Mouse (Mus musculus) midbrain, embryonic 15.5 days (tissue): ENCODE measurements around the gene Alpl. TPM values are rescaled to one million over a fixed set of nuclear protein-coding genes. Genes with fewer than 3 reads are reported as not detected.

ENCODE experiments used
- ATAC-seq: fragments of 200-750 bp; cut with Nextera tagmentation; replicated peaks from 2 replicates; pipeline ENCODE4 v1.8.0; 2017; ENCODE audit warnings: moderate TSS enrichment
- H3K27ac ChIP-seq: fragments of 300-500 bp; sonication (generic); 2 replicates; pipeline ENCODE4 v1.5.1; 2015; ENCODE audit warnings: mild to moderate bottlenecking, inconsistent platforms
- H3K27me3 ChIP-seq: fragments of 300-500 bp; sonication (generic); replicated peaks from 2 replicates; pipeline ENCODE4 v1.6.1; 2015; ENCODE audit warnings: inconsistent platforms
- H3K36me3 ChIP-seq: fragments of 300-500 bp; sonication (generic); replicated peaks from 2 replicates; pipeline ENCODE4 v1.6.1; 2015; ENCODE audit warnings: inconsistent platforms
- H3K4me1 ChIP-seq: fragments of 300-500 bp; sonication (generic); 2 replicates; pipeline ENCODE4 v1.6.1; 2015; ENCODE audit warnings: inconsistent platforms
- H3K4me2 ChIP-seq: fragments of 300-500 bp; sonication (generic); 2 replicates; pipeline ENCODE4 v1.6.1; 2015; ENCODE audit warnings: inconsistent platforms, mild to moderate bottlenecking, moderate library complexity
- H3K4me3 ChIP-seq: fragments of 300-500 bp; sonication (generic); 2 replicates; pipeline ENCODE4 v1.5.1; 2015; ENCODE audit warnings: mild to moderate bottlenecking, inconsistent platforms
- H3K9ac ChIP-seq: fragments of 300-500 bp; sonication (generic); 2 replicates; pipeline ENCODE4 v1.6.1; 2015; ENCODE audit warnings: mild to moderate bottlenecking, inconsistent platforms
- H3K9me3 ChIP-seq: fragments of 300-500 bp; sonication (generic); 2 replicates; pipeline ENCODE4 v1.6.1; 2016; ENCODE audit warnings: inconsistent platforms
- WGBS: fragments of 180-500 bp; shearing (Covaris S2); methylation state at CpG from one replicate; pipeline ENCODE4 v1.1.7; 2015; ENCODE audit warnings: mixed read lengths; 5-methylcytosine and 5-hydroxymethylcytosine counted together
- polyA plus RNA-seq: library from polyadenylated mRNA; unstranded; fragments of >200 nt; fragmentation: Nextera tagmentation; extraction: Ambion mirVana; gene quantifications from 2 replicates; pipeline ENCODE4 v1.2.1, GENCODE M21; 2015

Alpl gene
- polyA plus RNA-seq, 1 experiment from 2014 or later = 8.8 TPM

GRCm38 (mm10) chr4:137765554-137765971, 30.6 kb downstream of the Alpl start:
- Histone ChIP-seq H3K4me3 (no peak overlapping the region), H3K36me3 (no peaks in the 10 kb centered on the region), H3K9ac (peak overlapping the region; percentile 24), H3K27ac (peak overlapping the region; percentile 77), H3K27me3 (no peaks in the 10 kb centered on the region), H3K4me1 (peaks cover 19% of the 10 kb centered on the region), H3K4me2 (no peak overlapping the region), H3K9me3 (no peaks in the 10 kb centered on the region)
- 15% methylated on average over 7 of the region's 7 CpGs for WGBS
- ATAC-seq = peak; percentile 90

GRCm38 (mm10) chr4:137764621-137765020, 31.6 kb downstream of the Alpl start:
- H3K4me3 ChIP-seq = no peak overlapping the region
- no peak for ATAC-seq
- H3K36me3 ChIP-seq = no peaks in the 10 kb centered on the region
- H3K27ac ChIP-seq = peak overlapping the region; percentile 77; the same call in 1 of the 2 replicates
- no peak overlapping the region for H3K4me2 ChIP-seq
- no peak overlapping the region for H3K9ac ChIP-seq
- H3K27me3 ChIP-seq = no peaks in the 10 kb centered on the region
- no peaks in the 10 kb centered on the region for H3K9me3 ChIP-seq
- H3K4me1 ChIP-seq = peaks cover 16% of the 10 kb centered on the region
- WGBS = 66% methylated on average over 3 of the region's 3 CpGs

- Histone ChIP-seq H3K4me1 (peaks cover 15% of the 10 kb centered on the region), H3K4me3 (no peak overlapping the region), H3K27ac (0 out of 2 replicates have a peak overlapping the region, but pooled peaks have one; percentile 11), H3K27me3 (no peaks in the 10 kb centered on the region), H3K36me3 (no peaks in the 10 kb centered on the region), H3K4me2 (no peak overlapping the region), H3K9ac (no peak overlapping the region), H3K9me3 (no peaks in the 10 kb centered on the region)
- no peak for ATAC-seq
- WGBS = 68% methylated on average over 8 of the region's 8 CpGs
These were observed 32.2 kb downstream of the Alpl start for GRCm38 (mm10) chr4:137763920-137764495.

- Histone ChIP-seq H3K4me2 (no peak overlapping the region), H3K4me3 (no peak overlapping the region), H3K36me3 (no peaks in the 10 kb centered on the region), H3K9ac (no peak overlapping the region), H3K4me1 (peaks cover 15% of the 10 kb centered on the region), H3K27me3 (no peaks in the 10 kb centered on the region), H3K27ac (no peak overlapping the region), H3K9me3 (no peaks in the 10 kb centered on the region)
- ATAC-seq = no peak
- 69% methylated on average over 9 of the region's 9 CpGs for WGBS
These were observed 33.3 kb downstream of the Alpl start for GRCm38 (mm10) chr4:137762886-137763285.

GRCm38 (mm10) chr4:137754446-137754845, 41.7 kb downstream of the Alpl start:
- Histone ChIP-seq H3K36me3 (no peaks in the 10 kb centered on the region), H3K4me2 (no peak overlapping the region), H3K27me3 (no peaks in the 10 kb centered on the region), H3K4me1 (peaks cover 6% of the 10 kb centered on the region; the same call in 1 of the 2 replicates), H3K27ac (no peak overlapping the region), H3K9ac (no peak overlapping the region), H3K9me3 (no peaks in the 10 kb centered on the region), H3K4me3 (no peak overlapping the region)
- no peak for ATAC-seq
- 79% methylated on average over 2 of the region's 2 CpGs for WGBS

GRCm38 (mm10) chr4:137753199-137753598, 43.0 kb downstream of the Alpl start:
- ATAC-seq = no peak
- no peak overlapping the region for H3K27ac ChIP-seq
- H3K36me3 ChIP-seq = no peaks in the 10 kb centered on the region
- H3K4me1 ChIP-seq = peaks cover 6% of the 10 kb centered on the region; the same call in 1 of the 2 replicates
- no peak overlapping the region for H3K9ac ChIP-seq
- H3K9me3 ChIP-seq = no peaks in the 10 kb centered on the region
- no peaks in the 10 kb centered on the region for H3K27me3 ChIP-seq
- H3K4me3 ChIP-seq = no peak overlapping the region
- H3K4me2 ChIP-seq = no peak overlapping the region
- WGBS = 60% methylated on average over 7 of the region's 7 CpGs

GRCm38 (mm10) chr4:137752471-137752870, 43.7 kb downstream of the Alpl start:
- no peak for ATAC-seq
- H3K27ac ChIP-seq = no peak overlapping the region
- no peaks in the 10 kb centered on the region for H3K9me3 ChIP-seq
- WGBS = 76% methylated on average over 15 of the region's 15 CpGs
- H3K4me3 ChIP-seq = no peak overlapping the region
- H3K9ac ChIP-seq = no peak overlapping the region
- H3K27me3 ChIP-seq = no peaks in the 10 kb centered on the region
- no peak overlapping the region for H3K4me2 ChIP-seq
- peaks cover 6% of the 10 kb centered on the region; the same call in 1 of the 2 replicates for H3K4me1 ChIP-seq
- H3K36me3 ChIP-seq = no peaks in the 10 kb centered on the region

- Histone ChIP-seq H3K4me1 (peaks cover 6% of the 10 kb centered on the region; the same call in 1 of the 2 replicates), H3K27ac (no peak overlapping the region), H3K36me3 (no peaks in the 10 kb centered on the region), H3K9ac (no peak overlapping the region), H3K27me3 (no peaks in the 10 kb centered on the region), H3K9me3 (no peaks in the 10 kb centered on the region), H3K4me3 (no peak overlapping the region), H3K4me2 (no peak overlapping the region)
- no peak for ATAC-seq
- WGBS = 71% methylated on average over 9 of the region's 9 CpGs
These were observed 44.5 kb downstream of the Alpl start for GRCm38 (mm10) chr4:137751717-137752116.

- Histone ChIP-seq H3K27ac (no peak overlapping the region), H3K36me3 (no peaks in the 10 kb centered on the region), H3K27me3 (no peaks in the 10 kb centered on the region), H3K4me1 (peaks cover 6% of the 10 kb centered on the region; the same call in 1 of the 2 replicates), H3K9ac (no peak overlapping the region), H3K4me2 (no peak overlapping the region), H3K4me3 (no peak overlapping the region), H3K9me3 (no peaks in the 10 kb centered on the region)
- WGBS = 79% methylated on average over 8 of the region's 8 CpGs
- no peak for ATAC-seq
These were observed 44.9 kb downstream of the Alpl start for GRCm38 (mm10) chr4:137751310-137751709.

- Histone ChIP-seq H3K4me2 (no peak overlapping the region), H3K27ac (no peak overlapping the region), H3K36me3 (no peaks in the 10 kb centered on the region), H3K9ac (no peak overlapping the region), H3K9me3 (no peaks in the 10 kb centered on the region), H3K4me3 (no peak overlapping the region), H3K4me1 (peaks cover 6% of the 10 kb centered on the region; the same call in 1 of the 2 replicates), H3K27me3 (no peaks in the 10 kb centered on the region)
- 88% methylated on average over 9 of the region's 9 CpGs for WGBS
- ATAC-seq = no peak
These were observed 46.1 kb downstream of the Alpl start for GRCm38 (mm10) chr4:137750121-137750520.

GRCm38 (mm10) chr4:137749680-137750079, 46.5 kb downstream of the Alpl start:
- WGBS = 84% methylated on average over 9 of the region's 9 CpGs
- Histone ChIP-seq H3K4me1 (peaks cover 6% of the 10 kb centered on the region; the same call in 1 of the 2 replicates), H3K4me2 (no peak overlapping the region), H3K4me3 (no peak overlapping the region), H3K9me3 (no peaks in the 10 kb centered on the region), H3K36me3 (no peaks in the 10 kb centered on the region), H3K9ac (no peak overlapping the region), H3K27ac (no peak overlapping the region), H3K27me3 (no peaks in the 10 kb centered on the region)
- no peak for ATAC-seq

- ATAC-seq = no peak
- Histone ChIP-seq H3K4me2 (no peak overlapping the region), H3K9me3 (no peaks in the 10 kb centered on the region), H3K4me1 (peaks cover 6% of the 10 kb centered on the region; the same call in 1 of the 2 replicates), H3K4me3 (no peak overlapping the region), H3K27me3 (no peaks in the 10 kb centered on the region), H3K9ac (no peak overlapping the region), H3K27ac (no peak overlapping the region), H3K36me3 (no peaks in the 10 kb centered on the region)
- 64% methylated on average over 4 of the region's 4 CpGs for WGBS
These were observed 47.5 kb downstream of the Alpl start for GRCm38 (mm10) chr4:137748726-137749125.

- Histone ChIP-seq H3K27ac (no peak overlapping the region), H3K4me1 (peaks cover 3% of the 10 kb centered on the region; the same call in 1 of the 2 replicates), H3K4me2 (no peak overlapping the region), H3K27me3 (no peaks in the 10 kb centered on the region), H3K9ac (no peak overlapping the region), H3K9me3 (no peaks in the 10 kb centered on the region), H3K4me3 (no peak overlapping the region), H3K36me3 (no peaks in the 10 kb centered on the region)
- 84% methylated on average over 5 of the region's 5 CpGs for WGBS
- ATAC-seq = no peak
These were observed 48.6 kb downstream of the Alpl start for GRCm38 (mm10) chr4:137747590-137747989.
